Mouse (Mus musculus) bone marrow, adult 2 months (tissue): ENCODE data around the gene Ncstn. TPM values are rescaled to one million over a fixed set of nuclear protein-coding genes. Genes with fewer than 3 reads are reported as not detected.

Experiments used
- H3K27ac ChIP-seq: fragments of 200-500 bp; 2 replicates; pipeline ENCODE4 v1.5.1; 2012; ENCODE audit warnings: low read depth, mild to moderate bottlenecking, control low read depth, inconsistent platforms, low read length; ENCODE audit not compliant: control insufficient read depth, poor library complexity, insufficient read depth
- H3K4me1 ChIP-seq: fragments of 200-500 bp; 2 replicates; pipeline ENCODE4 v1.6.1; 2011; ENCODE audit warnings: low read length; ENCODE audit not compliant: control insufficient read depth, insufficient read depth
- H3K4me3 ChIP-seq: fragments of 200-500 bp; replicated peaks from 2 replicates; pipeline ENCODE3; 2011; ENCODE audit warnings: mild to moderate bottlenecking, low read depth, low read length, control low read depth; ENCODE audit not compliant: control insufficient read depth
- CTCF ChIP-seq: fragments of 200-500 bp; IDR thresholded peaks from 2 replicates; pipeline ENCODE4 v1.5.1; 2011; ENCODE audit warnings: low read length, control low read depth; ENCODE audit not compliant: control insufficient read depth, insufficient read depth
- POLR2A ChIP-seq: fragments of 200-500 bp; IDR thresholded peaks from 2 replicates; pipeline ENCODE4 v1.6.1; 2011; ENCODE audit warnings: low read depth, mild to moderate bottlenecking, control low read depth, low read length, borderline replicate concordance; ENCODE audit not compliant: control insufficient read depth
- WGBS: fragments of 180-500 bp; shearing (Covaris S2); methylation state at CpG from one replicate; pipeline ENCODE4 v1.1.7; 2018; 5-methylcytosine and 5-hydroxymethylcytosine counted together
- polyA plus RNA-seq: library from polyadenylated mRNA; stranded (reverse); fragments of >200 nt; gene quantifications from 2 replicates; pipeline ENCODE4 v1.2.4, GENCODE M21; 2011; ENCODE audit warnings: low replicate concordance; ENCODE audit not compliant: missing spikeins, insufficient read depth, insufficient read length

The Ncstn gene
- polyA plus RNA-seq, 1 experiment = 47.9 TPM

DNA sequence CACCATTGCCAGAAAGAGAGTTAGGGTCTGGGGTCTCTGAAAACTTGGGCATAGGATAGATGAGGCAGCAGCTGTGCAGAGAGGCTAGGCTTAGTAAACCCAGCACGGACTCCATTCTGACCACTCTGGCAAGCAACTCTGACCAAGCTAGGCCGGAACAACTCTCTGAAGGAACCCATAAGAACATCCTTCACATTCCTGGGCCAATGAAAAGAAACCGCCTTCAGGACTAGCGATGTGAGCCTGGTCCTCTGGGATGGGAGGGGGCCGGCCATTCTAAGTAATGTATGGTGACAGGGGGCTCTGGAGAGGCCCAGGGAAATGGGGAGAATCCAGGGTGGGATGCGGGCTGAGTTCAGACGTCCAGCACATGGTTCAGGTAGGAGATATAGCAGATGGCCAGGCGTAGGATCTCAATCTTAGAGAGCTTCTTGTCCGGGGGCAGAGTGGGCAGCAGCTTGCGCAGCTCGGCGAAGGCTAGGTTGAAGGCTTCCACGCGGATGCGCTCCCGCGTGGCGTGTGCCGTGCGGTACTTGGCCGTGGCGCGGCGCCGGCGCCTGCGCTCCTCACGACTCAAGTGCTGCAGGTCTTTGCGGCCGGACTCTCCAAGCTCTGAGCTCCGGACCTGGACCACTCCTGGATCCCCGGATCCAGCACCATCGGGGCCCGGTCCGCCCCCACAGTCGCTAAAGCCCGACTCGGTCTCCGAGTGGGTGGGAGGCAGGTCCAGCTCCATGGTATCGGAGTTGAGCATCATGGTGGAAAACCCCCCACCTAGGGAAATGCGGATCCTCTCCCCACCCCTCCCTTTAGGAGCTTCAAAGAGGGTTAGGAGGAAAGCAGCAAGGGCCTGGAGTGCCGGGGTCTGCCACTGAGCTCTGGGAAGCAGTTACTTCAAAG, 28.8 kb downstream of the Ncstn start:
- WGBS = 8% methylated on average over 42 of the region's 42 CpGs
- no peak for TF ChIP-seq POLR2A
- no peak for TF ChIP-seq CTCF
- H3K4me3 ChIP-seq = no peak overlapping the region
- no peaks in the 10 kb centered on the region for H3K4me1 ChIP-seq
- no peak overlapping the region for H3K27ac ChIP-seq

DNA sequence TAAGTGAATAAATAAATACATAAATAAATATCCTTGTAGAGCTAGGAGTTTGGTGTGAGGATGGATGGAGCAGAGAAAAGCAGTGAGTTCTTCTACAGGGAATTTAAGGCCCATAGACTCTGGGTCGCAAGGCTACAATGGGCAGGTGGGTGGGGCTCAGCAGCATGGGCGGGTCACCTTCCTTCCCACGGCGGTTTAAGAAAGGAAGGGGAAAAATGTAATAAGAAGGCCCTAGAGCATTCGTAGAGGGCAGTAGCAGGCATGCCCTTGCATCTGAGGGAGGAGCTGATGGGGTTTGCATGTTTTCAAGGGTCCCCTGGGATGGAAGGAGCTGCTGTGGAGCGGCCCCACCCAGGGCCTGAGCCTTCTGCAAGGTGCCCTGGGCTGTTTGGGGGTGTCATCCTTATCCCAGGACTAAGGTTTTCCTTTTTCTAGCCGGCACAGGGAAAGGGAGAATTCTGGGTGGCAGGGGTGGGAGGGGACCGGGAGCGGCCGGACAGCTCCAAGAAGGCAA, 29.8 kb downstream of the Ncstn start:
- H3K27ac ChIP-seq = no peak overlapping the region
- no peak for TF ChIP-seq CTCF
- no peak for TF ChIP-seq POLR2A
- H3K4me1 ChIP-seq = no peaks in the 10 kb centered on the region
- WGBS = 32% methylated on average over 10 of the region's 10 CpGs
- H3K4me3 ChIP-seq = no peak overlapping the region

DNA sequence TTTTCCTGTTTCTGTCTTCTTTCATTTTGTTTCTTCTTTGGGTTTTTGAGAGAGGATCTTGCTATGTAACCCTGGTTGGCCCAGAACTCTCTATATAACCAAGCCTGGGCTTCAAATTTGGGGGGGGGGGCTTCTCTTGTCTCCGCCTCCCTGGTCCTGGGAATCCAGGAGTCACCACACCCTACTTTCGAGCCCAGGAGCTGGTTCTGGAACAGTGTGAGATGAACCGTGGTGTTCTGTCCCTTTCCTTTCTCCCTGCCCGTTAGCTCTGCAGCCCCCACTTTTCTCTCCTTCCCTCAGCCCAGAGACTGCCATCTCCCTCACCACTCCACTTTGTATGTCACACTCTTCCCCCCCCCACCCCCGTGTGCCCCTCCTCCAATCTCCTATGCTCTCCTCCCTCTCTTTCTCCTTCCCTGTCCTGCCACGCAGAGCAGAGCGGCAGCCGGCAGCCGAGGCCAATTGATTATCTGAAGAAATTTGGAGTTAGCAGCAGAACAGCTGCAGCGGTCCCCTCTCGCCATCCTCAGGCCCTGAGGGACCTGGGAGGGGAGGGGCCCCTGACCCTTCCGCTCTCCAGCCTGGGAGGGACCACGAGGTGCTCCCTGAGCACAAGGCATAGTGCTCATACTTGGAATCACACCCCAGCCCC, 33.3 kb downstream of the Ncstn start:
- Histone ChIP-seq H3K4me3 (no peak overlapping the region), H3K4me1 (no peaks in the 10 kb centered on the region), H3K27ac (no peak overlapping the region)
- 80% methylated on average over 13 of the region's 13 CpGs for WGBS
- TF ChIP-seq CTCF = no peak
- no peak for TF ChIP-seq POLR2A

DNA sequence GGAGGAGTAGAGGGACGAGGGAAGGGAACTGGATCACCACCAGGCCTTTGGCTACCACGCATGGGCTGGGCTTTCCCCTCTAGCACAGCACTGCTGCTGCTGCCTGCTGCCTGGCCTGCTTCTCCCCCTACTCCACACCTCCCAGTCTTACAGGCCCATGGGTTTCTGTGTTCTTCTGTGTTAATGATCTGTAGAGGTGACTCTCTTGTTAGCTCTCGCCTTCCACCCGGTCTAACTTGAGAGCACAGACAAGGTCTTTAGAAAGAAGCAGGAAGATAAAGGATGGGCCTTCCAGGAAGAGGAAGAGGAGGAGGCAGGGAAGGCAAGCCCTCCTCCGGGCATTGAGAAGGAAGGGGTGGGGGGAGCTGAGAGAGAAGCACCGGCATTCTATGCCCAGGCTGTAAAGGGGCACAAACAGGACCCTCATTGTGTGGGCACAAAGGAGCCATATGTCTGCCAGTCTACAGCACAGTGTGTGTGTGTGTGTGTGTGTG, 34.3 kb downstream of the Ncstn start:
- no peak for TF ChIP-seq POLR2A
- TF ChIP-seq CTCF = no peak
- H3K4me1 ChIP-seq = no peaks in the 10 kb centered on the region
- WGBS = 34% methylated on average over 6 of the region's 6 CpGs
- no peak overlapping the region for H3K4me3 ChIP-seq
- H3K27ac ChIP-seq = no peak overlapping the region

DNA sequence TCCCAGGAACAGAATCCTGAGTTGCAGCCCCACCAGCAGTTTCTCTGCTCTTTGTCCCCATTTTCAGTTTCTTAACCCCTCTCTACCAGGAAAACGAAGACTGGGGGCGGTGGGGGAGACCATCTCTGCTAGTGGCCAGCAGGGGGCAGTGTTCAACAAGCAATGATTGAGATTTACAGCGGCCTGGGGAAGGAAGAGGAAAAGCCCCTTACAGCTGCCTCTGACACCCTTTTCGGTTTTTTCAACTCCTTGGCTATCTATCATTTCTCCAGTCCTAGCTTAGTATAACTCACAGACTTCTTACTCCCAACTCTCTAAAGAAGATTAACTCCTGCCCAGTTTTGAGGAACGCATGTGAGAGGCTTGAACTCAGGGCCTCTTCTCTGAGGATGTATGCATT, 35.7 kb downstream of the Ncstn start:
- WGBS = 22% methylated on average over 5 of the region's 5 CpGs
- TF ChIP-seq CTCF (peak; percentile 78), POLR2A (no peak)
- H3K4me1 ChIP-seq = no peaks in the 10 kb centered on the region
- no peak overlapping the region for H3K27ac ChIP-seq
- H3K4me3 ChIP-seq = no peak overlapping the region

DNA sequence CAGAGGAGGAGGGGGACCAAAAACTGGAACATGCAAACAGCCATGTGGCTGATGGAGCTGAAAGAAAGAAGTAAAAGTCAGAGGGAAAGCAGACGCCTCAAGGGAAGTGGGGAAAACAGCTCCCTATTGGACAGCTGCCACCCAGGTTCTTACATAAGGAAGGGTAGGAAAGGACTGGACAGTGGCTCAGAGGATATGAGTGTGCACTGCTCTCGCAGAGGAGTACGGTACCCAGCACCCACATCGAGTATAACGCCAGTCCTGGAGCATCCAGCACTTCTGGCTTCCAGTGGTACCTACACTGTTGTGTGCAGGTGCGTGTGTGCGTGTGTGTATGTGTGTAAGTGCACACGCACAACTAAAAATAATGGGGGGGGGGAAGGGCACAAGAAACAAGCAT, 36.2 kb downstream of the Ncstn start:
- 53% methylated on average over 8 of the region's 8 CpGs for WGBS
- Histone ChIP-seq H3K4me3 (no peak overlapping the region), H3K4me1 (no peaks in the 10 kb centered on the region), H3K27ac (no peak overlapping the region)
- TF ChIP-seq CTCF (no peak), POLR2A (no peak)

DNA sequence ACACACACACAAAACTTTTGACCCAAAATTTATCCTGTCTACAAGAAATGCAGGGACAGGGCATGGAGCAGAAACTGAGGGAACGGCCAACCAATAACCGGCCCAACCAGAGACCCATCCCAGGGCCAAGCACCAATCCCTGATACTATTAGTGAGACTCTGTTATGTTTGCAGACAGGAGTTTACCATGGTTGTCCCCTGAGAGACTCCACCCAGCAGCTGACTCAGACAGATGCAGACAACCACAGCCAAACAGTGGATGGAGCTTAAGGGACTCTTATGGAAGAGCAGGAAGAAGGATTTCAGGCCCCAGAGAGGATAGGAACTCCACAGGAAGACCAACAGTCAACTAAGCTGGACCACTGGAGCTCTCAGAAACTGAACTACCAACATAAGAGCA, 52.7 kb downstream of the Ncstn start:
- TF ChIP-seq CTCF (no peak), POLR2A (no peak)
- Histone ChIP-seq H3K27ac (no peak overlapping the region), H3K4me1 (peaks cover 2% of the 10 kb centered on the region), H3K4me3 (no peak overlapping the region)
- WGBS = 83% methylated on average over 2 of the region's 2 CpGs
